Mouse (Mus musculus) skeletal muscle tissue, adult 2 months (tissue): ENCODE results near the gene Dvl2.
"Not testable (repeated sequence)": the region's sequence is repeated elsewhere in the genome, so short reads cannot be mapped to it uniquely, and the experiment has no call there.

ENCODE experiments used
- DNase-seq: peaks from one replicate; pipeline ENCODE4 v3.0.0-alpha.2; 2012; ENCODE audit warnings: low read depth, low spot score

Gene Dvl2

DNA sequence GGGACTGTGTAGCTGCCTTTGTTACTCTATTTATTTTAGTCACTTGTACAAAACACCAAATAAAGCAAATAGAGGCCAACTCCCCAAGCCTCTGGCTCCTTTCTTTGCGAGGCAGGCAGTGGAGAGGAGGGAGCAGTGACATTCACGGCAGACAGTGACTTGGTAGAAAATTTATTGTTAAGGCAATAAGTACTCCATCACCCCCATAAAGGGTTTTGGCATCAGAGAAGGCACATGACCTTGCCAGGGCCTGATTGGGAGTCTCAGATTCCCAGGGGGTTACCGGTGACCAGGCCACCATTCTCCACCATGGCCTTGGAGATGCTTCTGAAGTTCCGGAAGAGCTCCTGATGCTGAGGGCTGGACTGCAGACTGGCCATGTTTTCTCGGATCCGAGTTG lies 9.6 kb downstream of the Dvl2 start:
- DNase-seq = no peak

DNA sequence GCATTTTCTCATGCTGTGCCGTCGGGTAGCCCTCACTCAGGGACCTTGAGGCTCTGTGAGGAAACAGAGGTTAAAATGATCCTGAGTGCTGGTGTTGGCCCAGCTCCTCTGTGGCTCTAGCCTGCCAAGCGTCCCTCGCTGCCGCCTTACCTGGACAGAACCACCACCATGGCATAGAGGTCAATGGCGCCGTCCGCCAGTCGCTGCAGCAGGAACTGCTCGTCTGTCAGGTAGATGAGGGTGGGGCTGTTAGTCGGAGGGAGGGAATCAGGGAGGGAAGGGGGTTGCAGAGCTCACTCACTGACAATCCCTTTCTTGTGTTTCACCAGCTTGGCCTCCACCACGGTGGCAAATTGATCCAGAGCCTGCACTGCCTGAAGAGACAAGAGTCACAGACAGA lies 10.2 kb downstream of the Dvl2 start:
- DNase-seq = no peak

DNA sequence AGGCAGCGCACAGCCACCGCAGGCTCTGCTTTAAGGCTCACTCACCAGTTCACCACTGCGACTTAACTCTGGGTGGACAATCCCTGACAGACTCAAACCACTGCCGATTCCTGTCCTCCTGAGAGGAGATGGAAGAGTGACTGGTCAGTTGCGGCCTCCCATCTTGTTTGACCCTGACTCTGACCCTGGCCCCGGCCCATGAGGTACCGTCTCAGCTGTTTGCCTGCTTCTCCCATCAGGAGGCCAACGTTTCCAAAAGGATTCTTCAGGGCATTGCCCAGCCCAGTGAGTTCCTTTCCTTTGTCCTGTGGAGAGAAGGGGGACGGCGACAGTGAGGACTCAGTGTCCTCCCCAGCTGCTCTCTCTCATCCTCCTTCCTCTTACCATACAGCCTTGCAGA lies 10.6 kb downstream of the Dvl2 start:
- no peak for DNase-seq

DNA sequence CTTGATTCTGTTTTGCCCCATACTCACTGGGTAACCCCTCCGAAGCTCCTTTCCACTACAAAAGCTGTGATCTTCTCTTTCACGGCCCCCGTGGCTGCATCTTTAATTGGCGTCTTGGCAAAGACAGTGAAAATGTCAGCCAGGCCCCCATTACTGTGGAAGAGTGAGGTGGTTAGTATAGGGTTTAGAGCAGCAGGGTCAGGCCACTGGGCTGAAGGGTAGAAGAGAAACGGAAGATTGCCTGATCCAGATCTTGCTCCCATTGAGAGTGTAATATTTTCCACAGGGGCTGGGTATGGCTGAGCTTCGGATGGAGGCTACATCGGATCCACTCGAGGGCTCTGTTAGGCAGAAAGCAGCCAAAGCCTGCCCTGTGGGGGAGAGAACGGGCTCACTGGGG lies 12.5 kb downstream of the Dvl2 start:
- no peak for DNase-seq

DNA sequence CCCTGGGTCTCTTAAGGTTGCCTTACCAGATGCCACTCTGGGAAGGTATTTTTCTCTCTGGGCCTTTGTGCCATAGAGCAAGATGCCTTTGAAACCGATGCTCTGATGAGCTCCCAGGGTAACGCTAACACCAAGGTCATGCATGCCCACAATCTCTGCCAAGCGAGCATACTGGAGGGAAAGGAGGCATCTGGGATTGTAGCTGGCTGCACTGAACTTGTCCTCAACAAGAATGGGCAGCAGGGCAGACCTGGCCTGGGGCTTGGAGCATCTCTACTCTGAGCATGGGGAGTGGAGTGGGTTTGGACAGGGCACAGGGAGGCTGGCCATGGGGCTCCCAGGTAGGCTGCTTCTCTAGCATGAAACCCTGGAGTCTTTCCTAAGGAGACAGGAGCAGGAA lies 13.0 kb downstream of the Dvl2 start:
- no peak for DNase-seq

DNA sequence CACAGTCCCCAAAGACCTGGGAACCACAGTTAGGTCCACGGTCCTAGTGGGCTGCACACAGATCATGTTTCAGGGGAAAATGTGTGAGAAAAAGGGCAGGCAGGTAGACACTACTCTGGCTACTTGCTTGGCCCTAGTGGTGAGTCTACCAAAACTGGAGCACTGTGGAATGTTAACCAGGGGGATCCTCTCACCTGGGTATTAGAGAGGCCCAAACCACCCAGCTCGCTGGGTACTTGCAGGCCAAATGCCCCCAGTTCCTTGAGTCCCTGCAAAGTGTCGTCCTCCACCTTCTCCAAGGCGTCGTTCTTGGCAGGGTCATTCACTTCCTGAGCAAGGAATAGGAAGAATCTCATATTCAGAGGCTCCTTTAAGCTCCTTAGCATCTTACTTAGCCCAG lies 13.7 kb downstream of the Dvl2 start:
- no peak for DNase-seq

DNA sequence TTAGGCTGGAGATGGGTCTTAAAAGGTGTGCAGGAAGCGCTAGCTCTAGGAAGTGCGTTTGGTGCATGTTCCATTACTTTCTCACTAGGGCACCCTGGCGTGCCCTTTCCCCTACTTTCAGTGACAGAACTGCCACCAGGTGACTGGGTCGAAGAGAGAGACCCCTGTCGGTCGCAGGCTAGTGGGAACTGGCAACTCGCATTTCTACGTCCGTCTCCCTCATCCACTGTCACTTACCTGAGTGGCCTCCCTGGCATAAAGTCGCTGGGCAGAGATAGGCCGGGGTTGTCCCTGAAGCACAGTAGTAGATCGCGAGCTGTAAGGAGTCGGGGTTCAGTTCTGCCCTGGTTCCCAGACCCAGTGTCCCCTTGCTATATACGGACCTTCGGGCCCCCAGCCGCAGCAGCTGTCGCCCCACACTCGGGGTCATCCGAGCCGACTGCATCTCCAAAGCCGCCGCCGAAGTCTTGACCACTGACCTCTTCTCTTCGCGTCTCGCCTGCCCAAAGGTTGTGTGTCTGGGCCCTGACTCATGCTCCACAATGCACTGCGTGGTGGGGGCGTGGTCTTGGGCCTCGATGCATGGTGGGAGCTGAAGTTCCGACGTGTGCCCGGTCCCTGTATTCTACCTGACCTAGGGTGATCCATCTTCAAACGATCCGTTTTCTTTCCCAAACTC lies 14.6 kb downstream of the Dvl2 start, which contains the start of gene Acadvl:
Acadvl (minus strand) TSS at position 532 of the 679 bp plus-strand sequence.
- DNase-seq = peak; percentile 82

DNA sequence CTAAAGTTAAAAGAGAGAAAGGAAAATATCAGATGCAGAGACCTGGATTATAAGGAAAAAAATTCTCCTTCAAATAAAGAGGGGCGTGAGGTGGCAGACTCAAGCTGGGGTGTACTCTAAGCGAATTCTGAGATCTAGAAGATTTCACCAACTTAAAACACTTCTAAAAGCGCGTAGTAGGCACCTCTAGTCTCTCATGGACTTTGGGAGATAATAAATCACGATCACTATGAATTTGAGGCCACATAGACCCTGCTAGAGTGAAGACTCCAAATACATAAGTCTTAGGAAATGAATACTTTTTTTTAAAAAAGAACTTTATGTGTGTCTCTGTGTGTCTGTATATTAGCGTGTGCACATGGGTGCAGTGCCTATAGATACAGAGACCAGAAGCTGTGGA lies 15.3 kb downstream of the Dvl2 start:
- no peak for DNase-seq

DNA sequence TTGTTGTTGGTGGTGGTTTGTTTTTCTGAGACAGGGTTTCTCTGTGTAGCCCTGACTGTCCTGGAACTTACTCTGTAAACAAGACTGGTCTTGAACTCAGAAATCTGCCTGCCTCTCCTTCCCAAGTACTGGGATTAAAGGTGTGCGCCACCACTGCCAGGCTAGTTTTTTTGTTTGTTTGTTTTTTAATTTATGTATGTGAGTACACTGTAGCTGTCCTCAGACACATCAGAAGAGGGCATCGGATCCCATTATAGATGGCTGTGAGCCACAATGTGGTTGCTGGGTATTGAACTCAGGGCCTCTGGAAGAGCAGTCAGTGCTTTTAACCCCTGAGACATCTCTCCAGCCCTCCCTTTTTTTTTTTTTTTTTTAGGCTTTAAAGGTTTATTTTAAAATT lies 15.8 kb downstream of the Dvl2 start:
- DNase-seq = not testable (repeated sequence)

DNA sequence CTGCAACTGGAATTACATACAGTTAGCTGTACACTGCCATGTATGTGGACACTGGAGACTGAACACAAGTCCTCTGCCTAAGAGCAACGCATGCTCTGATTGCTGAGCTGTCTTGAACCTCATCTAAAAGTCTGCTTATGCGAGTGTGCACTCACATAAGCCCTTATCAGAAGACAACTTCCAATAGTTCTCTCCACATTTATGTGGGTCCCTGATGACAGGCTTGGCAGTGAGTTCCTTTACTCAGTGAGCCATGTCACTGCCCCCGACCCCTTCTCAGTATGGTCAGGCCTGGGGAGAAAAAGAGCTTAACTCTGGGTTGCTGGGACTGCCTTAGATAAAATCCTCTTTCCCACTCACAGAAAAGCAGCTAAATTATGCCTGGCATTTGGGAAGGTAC lies 16.3 kb downstream of the Dvl2 start, which contains the start of gene Dlg4:
Dlg4 (plus strand) TSS at position 274 of the 400 bp plus-strand sequence.
- DNase-seq = no peak

DNA sequence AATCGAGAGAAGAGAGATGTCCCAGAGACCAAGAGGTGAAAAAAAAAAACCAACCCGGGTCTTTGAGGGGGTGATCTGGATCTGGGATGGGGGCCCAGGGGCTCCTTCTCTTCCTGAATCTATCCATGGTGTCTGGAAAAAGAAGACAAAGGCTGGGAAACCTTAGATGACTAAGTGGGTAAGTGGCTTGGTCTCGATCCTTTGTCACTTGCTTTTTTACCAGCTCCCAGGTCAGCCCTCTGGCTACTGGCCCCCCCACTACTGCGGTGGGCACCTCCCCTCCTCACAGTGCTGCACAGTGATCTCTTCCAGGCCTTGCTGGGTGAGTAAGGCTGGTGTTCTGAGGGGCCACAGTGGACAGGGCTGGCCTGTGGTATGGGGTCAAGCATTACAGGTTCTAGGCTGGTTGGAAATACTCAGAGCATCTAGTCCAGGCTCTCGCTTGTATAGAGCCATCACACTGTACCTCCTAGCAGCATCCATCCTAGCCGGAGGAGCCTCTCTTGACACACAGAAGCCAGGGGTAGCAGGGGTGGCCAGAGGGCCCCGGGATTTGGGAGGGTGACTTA lies 16.9 kb downstream of the Dvl2 start:
- no peak for DNase-seq

DNA sequence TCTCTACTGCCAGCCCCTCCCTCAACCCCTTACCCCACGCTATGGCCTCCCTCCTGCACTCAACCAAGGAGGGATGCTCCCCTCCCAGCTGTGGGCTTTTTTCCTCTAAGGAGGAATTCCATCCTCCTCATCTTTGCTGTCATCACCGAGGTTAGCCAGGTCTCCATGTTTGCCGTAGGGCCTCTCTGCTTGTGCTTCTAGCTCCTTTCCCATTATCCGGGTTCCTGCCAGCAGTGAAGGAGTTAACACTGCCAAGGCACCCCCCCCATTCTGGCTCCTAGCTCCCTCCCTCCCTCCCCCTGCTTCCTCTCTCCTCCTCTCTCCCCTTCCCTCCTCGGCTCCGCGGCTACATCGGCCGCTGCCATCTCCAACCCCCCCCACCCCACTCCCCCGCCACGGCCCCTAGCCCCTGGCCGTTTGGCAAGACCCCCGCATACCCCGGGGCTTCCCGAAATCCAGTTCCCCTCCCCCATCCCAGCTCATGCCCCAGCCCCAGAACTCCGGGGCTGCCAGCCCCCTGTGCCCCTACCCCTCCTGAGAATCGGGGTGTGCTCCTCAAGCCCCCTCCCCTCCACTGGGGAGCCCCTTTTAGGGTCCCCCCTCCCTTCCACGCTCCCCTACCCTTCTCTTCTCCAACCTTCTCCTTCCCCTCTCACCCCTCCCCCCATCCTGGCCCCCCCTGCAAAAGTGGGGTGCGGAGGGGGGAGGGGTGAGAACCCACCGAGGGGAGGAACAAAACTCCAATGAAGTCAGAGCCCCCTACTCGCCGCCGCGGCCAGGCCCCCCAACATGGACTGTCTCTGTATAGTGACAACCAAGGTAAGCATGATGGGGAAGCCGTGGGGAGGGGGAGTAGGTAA lies 18.0 kb downstream of the Dvl2 start:
- DNase-seq = no peak

DNA sequence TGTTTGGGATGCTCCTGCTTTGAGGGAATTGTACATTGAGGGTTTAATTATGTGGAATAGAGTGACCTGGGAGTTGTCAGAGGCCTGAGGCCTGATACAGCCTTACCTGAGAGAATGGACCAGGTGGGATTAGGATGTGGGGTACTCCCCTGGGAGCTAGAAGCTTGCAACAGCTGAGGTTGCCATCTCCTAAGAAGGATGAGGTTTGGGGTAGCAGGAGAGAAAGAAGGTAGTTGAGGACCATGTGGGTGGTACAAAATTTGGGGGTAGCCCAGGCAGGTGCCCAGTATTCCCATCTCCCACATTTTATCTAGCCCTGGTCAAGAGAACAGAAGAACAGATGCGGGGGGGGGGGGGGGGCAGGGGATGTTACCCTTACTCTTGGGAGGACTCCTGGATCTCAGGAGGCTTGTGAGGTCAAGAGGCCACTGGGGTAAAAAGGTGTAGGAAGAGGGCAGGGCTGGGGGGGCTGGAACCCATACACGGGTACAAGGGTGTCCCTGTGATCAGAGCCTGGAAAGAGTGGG lies 19.2 kb downstream of the Dvl2 start:
- DNase-seq = no peak

DNA sequence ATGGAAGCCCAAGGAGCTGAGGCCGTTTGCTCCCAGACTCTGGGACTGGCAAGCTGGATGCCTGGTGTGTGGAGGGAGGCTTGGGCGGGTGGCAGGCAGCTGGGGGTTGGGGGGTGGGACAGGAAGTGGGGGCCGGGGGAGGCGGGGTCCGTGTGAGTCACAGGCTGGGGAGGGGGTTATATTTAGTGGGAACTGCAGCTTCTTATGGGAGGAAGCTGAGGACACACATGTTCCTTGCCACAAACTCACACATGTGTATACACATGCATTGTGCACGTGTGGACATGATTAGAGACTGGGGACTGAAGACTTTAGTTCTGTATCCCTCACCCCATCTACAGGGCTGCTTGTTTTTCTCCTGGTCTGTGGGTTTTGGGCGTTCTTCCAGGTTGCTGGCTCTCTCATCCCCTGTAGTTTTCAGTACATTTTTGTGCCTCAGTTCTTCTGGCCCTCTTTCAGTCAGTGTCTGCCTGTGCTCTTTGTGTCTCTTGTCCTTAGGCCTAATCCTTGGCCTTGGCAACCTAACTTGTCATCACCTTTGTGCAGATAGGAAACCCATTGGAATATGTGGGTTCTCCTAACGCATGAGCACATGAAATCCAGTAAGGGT lies 19.7 kb downstream of the Dvl2 start:
- DNase-seq = no peak

DNA sequence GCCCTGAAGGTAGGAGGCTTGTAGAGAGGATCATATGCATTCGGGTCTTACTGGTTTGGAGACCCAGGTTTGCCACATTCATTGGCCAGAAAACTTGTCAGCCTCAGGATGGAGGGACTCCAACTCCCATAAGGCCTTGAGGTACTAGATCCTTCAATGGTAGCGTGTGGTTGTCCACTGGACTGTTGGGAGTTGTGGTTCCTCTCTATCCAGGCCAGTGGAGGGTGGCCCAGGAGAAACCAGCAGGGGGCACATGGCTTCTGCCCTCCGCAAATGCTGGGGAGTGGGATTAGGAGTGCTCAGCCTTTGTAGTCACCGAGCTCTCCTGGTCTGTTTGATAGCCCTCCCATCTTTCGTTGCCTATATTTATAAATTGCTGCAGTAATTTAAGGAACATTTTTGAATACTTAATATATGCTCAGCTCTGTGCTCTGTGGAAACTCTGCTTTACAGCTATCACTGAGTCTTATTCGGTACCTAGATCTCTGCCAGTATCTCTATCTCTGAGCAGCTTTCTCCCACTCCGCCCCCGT lies 20.4 kb downstream of the Dvl2 start:
- DNase-seq = peak; percentile 81

DNA sequence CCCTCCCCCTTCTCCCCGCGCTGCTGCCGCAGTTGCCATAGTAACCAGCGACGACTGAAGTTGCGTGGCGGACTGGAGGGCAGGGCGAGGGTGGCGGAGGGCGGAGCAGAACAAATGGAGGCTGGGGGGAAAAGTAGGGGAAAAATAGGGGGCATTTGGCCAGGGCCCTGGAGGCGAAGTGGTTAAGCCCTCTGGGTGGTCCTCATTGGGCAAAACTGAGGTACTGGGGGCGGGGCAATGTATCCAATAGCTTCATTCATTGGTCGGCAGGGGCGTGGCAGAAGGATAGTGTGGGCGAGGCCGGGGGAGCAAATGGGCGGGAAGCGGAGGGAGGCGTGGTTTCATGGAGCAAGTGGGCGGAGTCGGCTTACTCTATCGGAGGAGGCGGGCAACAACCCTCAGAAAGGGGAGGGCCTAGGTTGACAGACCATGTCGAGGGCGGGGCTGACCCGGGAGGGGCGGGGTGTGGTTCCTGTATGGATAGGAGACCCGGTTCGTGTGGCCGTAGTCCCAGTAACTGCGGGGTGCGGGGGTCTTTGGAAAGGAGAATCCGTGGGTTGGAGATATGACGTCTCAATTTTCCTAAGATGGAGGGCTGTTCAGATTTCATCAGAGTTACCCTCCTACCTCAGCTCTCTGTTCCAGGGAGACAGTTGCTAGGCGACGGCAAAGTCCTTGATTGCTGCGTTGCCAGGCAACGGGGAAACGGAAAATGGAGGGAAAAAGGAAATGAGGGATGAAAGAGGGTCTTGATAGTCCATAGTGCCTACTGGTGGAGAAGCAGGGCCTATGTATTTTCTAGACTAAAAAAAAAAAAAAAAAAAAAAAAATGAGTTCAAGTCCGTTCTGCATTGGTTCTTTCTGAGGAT lies 21.1 kb downstream of the Dvl2 start:
- DNase-seq = peak; percentile 97

DNA sequence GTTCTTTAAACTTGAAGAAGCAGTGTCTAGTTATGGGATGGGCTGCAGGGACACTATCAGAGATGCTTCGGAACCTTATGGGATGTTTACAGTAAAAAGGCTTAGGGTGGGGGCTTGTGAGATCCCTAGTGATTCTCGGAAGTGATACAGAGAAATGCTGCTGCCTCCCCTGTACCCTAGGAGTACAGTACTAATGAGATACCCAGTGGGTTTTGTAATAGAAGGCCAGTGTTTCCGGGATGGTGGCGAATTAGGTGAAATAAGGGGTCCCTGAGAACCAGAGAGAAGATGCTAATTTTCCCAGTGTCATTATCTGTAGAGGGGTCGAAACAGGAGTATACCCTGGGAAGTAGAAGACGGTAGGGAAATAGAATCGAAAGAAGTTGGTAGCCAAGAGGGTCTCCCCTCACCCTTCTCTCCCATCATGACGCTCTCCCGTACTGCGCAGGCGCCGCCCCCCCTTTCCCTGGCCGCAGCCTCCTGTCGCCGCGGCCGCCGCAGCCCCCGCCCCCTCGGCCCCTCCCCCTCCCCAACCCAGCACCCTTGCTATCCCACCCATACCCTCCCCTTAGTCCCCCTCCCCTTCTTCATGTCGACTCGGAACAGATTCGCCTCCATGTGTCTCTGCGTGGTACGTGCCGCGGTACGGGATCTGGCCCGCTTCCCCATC lies 23.2 kb downstream of the Dvl2 start:
- DNase-seq = no peak

DNA sequence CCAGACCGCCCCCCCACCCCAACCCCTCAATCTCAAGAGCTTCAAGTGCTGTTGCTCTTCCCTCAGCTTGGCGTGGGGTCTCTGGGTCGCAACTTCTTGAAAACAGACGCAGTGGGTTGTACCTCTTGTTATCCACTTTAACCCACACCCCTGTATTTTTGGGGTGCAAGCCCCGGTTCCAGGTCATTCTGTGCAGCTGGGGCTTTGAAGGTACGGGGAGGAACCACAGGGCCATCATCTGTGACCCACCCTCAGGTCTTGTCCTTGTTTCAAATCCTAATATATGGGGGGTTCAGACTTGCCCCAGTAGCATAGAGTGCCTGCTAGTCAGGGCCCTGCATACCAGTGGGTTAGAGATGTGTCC lies 23.7 kb downstream of the Dvl2 start:
- no peak for DNase-seq

DNA sequence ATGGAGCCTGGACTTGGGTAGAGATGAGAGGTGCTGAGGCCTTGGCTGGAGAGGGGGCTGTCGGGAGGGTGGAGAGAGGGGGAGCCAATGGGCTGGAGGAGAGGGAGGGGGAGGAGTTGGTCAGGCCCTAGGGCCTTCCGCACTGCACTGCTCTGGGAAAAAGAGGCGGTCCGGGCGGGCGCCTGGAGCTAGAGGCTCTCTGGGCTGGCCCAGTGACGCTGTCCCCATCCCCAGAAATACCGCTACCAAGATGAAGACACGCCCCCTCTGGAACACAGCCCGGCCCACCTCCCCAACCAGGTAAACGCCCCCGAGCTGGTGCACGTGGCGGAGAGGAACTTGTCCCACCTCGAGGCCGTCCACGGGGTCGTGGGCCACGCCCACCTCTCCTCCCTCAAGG lies 26.3 kb downstream of the Dvl2 start:
- DNase-seq = peak; percentile 69

DNA sequence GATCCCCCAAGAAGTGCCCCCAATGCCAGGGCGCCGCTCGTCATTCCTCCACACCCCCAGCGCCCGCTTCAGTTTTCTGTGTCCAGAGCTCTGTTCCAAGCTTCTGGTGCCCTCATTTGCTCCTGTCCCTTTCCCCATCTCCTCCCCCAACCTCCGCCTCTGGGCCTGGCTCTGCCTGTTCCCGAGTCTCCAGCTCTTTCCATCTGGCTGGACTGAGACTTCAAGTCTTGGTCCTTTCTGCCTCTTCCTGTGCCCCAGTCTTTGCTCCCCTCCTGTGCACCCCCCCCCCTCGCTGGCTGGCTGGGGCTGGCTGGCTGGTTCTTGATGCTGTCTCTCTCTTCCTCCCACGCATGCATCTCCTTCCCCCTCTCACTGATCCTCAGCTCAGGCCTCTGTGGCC lies 27.0 kb downstream of the Dvl2 start:
- peak; percentile 48 for DNase-seq
